Mouse (Mus musculus) B cell, adult 67 days (primary cell): ENCODE data around the gene Naif1. TPM values are rescaled to one million over a fixed set of nuclear protein-coding genes. Genes with fewer than 3 reads are reported as not detected.

Source experiments
- total RNA-seq, 2 experiments: library from RNA; stranded (reverse); gene quantifications; 4 replicates each; pipeline ENCODE4 v1.2.4; 2023

Gene Naif1
- 1 to 10 TPM; 3.9 to 5.5 TPM for total RNA-seq

DNA sequence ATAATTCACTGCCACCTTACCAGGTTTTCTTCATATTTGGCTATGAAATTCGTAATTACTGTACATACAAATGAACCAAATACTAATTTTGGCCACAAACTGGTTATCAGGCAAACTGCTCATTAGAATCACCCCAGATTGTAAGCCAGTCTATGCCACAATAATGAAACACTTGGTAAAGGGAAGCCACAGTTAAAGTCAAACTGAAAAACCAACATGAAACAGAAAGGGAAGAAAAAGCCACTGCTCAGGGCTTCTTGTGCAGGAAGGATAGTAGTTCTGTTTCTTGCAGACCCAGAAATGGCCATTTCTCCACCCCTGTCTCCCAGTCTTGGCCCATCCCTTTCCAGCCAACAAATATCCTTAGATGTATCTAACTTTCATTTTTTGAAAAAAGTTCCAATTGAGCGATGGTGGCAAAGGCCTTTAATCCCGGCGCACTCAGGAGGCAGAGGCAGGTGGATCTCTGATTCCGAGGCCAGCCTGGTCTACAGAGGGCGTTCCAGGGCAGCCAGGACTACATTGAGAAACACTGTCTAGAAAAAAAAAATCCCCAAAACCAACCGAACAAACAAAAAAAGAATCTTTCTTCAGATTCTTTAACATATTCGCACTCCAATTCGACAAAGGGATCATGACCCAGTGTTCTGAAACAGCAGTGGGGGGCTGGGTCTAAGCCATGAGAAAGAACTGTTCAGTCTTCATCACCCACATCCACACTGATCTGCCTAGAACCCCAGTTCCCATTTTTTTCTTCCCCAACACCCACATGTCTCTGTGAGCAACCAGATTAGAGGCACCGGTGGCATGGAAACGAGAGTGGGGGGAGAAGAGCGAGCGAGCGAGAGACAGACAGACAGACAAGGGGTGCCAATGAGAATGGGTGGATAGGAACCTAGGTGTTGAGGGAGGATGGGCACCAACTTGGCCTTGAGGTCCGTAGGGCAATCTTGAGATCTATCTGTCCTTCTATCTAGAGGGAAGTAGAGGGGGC lies at the start of gene Naif1:
Gene Naif1, plus strand, starts transcription at position 697 of the 994 bp plus-strand sequence.

GRCm38 (mm10) chr2:32450881-32451844 lies 906 bp downstream of the Naif1 start, which contains the start of gene Slc25a25:
Gene Slc25a25 (minus strand): TSS chr2:32451445.

Other genes with a start within 250 kb of the Naif1 start
- gene Pomt1, start 213.9 kb upstream of the Naif1 start, total RNA-seq: 10 to 100 TPM; 23.8 to 24.8 TPM
- gene Uck1, start 190.3 kb upstream of the Naif1 start, total RNA-seq: 100 to 1,000 TPM; 135 to 136 TPM
- gene Golga2, start 163.1 kb upstream of the Naif1 start, total RNA-seq: 10 to 100 TPM; 66.3 to 72.3 TPM
- 100 to 1,000 TPM in 1 of 2 experiments, 10 to 100 TPM in 1; 86.0 to 107 TPM for gene Swi5, start 162.4 kb upstream of the Naif1 start, total RNA-seq
- 100 to 1,000 TPM; 134 to 162 TPM for gene Ciz1, start 98.1 kb upstream of the Naif1 start, total RNA-seq
- not detected for gene Dnm1, start 97.1 kb upstream of the Naif1 start, total RNA-seq
- 10 to 100 TPM; 45.5 to 54.0 TPM for gene 1110008P14Rik, start 68.5 kb upstream of the Naif1 start, total RNA-seq
- 1 to 10 TPM; 1.7 to 2.3 TPM for gene Lcn2, start 62.2 kb upstream of the Naif1 start, total RNA-seq
- gene Ptges2, start 54.6 kb upstream of the Naif1 start, total RNA-seq: 10 to 100 TPM; 11.4 to 15.6 TPM
- gene Slc25a25, start 988 bp downstream of the Naif1 start, total RNA-seq: 10 to 100 TPM; 34.2 to 43.0 TPM
- gene Fam102a, start 84.9 kb downstream of the Naif1 start, total RNA-seq: 10 to 100 TPM; 69.0 to 74.8 TPM
- 10 to 100 TPM; 63.0 to 66.8 TPM for gene Dpm2, start 120.4 kb downstream of the Naif1 start, total RNA-seq
- under 1 TPM in 1 of 2 experiments, not detected in 1; 0.56 TPM for gene Pip5kl1, start 124.3 kb downstream of the Naif1 start, total RNA-seq
- gene 9430097D07Rik, start 125.2 kb downstream of the Naif1 start, total RNA-seq: not detected
- 10 to 100 TPM; 59.7 to 63.9 TPM for gene St6galnac4, start 136.6 kb downstream of the Naif1 start, total RNA-seq
- gene St6galnac6, start 149.3 kb downstream of the Naif1 start, total RNA-seq: 10 to 100 TPM in 1 of 2 experiments, 1 to 10 TPM in 1; 6.3 to 10.6 TPM
- gene Ak1, start 171.3 kb downstream of the Naif1 start, total RNA-seq: not detected
- under 1 TPM; 0.36 to 0.84 TPM for gene Eng, start 196.1 kb downstream of the Naif1 start, total RNA-seq